Mouse (Mus musculus): ENCODE results near the gene Slc22a19. TPM values are rescaled to one million over a fixed set of nuclear protein-coding genes. Genes with fewer than 3 reads are reported as not detected.
"Not testable (repeated sequence)": the region's sequence is repeated elsewhere in the genome, so short reads cannot be mapped to it uniquely, and the experiment has no call there.

Gene Slc22a19
- not detected in 2 replicates for polyA plus RNA-seq (2014; fragmentation: Nextera tagmentation; extraction: Ambion mirVana)

DNA sequence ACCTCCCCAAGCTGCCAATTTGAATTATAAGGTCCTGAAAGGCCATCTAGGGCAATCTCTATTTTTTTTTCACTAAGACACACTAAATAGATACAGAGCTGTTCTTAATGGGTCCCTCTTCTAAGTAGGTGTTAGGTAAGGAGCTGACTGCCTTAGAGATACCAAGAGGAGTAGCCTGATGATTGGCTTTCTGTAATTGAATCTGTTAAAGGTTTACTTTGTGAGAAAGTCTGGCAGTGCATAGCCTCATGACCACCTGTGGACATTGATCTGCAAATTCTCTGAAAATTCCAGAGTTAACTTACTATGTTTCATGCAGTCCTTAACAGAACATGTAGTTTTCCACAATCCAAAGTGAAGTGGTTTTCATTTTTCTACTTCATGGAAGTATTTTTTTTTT, at the start of gene Slc22a19:
Gene Slc22a19, minus strand, starts transcription at position 163 of the 400 bp plus-strand sequence.
- H3K4me1 ChIP-seq (ENCODE audit: control insufficient read depth, insufficient read depth, low read length) = no peaks in the 10 kb centered on the region
- ATAC-seq (replicated peaks; ENCODE audit: insufficient number of reproducible peaks, low FRiP score, low TSS enrichment) = no peak
- no peaks in the 10 kb centered on the region for H3K9me3 ChIP-seq (replicated peaks; ENCODE audit: control insufficient read depth, low read length)

DNA sequence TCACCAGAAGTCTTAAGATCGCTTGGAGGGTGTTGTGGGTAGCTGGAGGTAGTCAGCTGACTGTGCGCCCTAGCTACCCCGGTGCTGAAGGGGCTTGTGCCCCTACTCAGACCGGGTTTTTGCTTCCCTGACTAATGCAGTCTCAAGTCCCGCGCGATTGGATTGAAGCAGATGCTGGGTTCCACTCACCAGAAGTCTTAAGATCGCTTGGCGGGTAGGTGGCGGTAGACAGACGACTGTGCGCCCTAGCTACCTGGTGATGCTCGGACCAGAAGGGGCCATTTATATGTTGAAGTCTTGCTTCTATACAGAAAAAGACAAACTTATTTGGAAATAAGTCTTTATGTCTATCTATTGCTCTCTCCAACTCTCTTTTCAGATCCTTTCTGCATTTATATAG, 42.3 kb upstream of the Slc22a19 start:
- not testable (repeated sequence) for H3K9me3 ChIP-seq (replicated peaks; ENCODE audit: control insufficient read depth, low read length); H3K9ac ChIP-seq (ENCODE audit: low read depth, low read length); H3K4me3 ChIP-seq (ENCODE audit: low read depth, low read length); H3K27ac ChIP-seq (ENCODE audit: low read depth, low read length); H3K4me2 ChIP-seq; H3K27me3 ChIP-seq (ENCODE audit: control insufficient read depth, insufficient read depth, low read length); ATAC-seq (replicated peaks; ENCODE audit: insufficient number of reproducible peaks, low FRiP score, low TSS enrichment); H3K36me3 ChIP-seq (ENCODE audit: control insufficient read depth, insufficient read depth, low read length); H3K4me1 ChIP-seq (ENCODE audit: control insufficient read depth, insufficient read depth, low read length)
- WGBS (ENCODE audit: insufficient replicate concordance) = 64% methylated on average over 13 of the region's 13 CpGs

More for the DNA sequence above, at the start of gene Slc22a19:
- Histone ChIP-seq H3K9ac (ENCODE audit: low read depth, low read length) (no peak within 1 kb of the TSS), H3K4me2 (no peak within 1 kb of the TSS), H3K27ac (ENCODE audit: low read depth, low read length) (no peak within 1 kb of the TSS), H3K4me3 (ENCODE audit: low read depth, low read length) (no peak within 1 kb of the TSS), H3K36me3 (ENCODE audit: control insufficient read depth, insufficient read depth, low read length) (no peaks in the 10 kb centered on the region), H3K27me3 (ENCODE audit: control insufficient read depth, insufficient read depth, low read length) (no peaks in the 10 kb centered on the region)

DNA sequence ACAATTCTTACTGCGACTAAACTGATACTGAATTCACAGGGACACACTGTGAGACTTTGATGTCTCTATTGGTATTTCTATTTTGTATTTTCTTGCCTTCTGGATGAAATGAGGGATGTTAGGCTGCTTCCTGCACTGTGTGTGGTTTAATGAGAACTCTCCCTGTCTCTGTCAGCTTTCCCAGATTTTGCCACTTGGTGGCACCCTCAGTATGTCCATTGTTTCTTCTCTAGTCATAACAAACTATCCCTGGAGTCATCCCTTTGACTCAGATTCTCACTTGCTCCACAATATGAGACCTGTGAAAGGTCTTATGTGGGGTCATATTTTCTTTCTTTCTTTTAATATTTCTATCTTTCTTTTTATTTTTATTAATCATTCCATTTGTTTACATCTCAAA, 18.4 kb upstream of the Slc22a19 start:
- 27% methylated on average over 1 of the region's 1 CpGs for WGBS (ENCODE audit: insufficient replicate concordance)
- Histone ChIP-seq H3K9ac (ENCODE audit: low read depth, low read length) (no peak overlapping the region), H3K4me3 (ENCODE audit: low read depth, low read length) (no peak overlapping the region), H3K4me1 (ENCODE audit: control insufficient read depth, insufficient read depth, low read length) (no peaks in the 10 kb centered on the region), H3K9me3 (replicated peaks; ENCODE audit: control insufficient read depth, low read length) (no peaks in the 10 kb centered on the region), H3K27ac (ENCODE audit: low read depth, low read length) (no peak overlapping the region), H3K4me2 (no peak overlapping the region), H3K36me3 (ENCODE audit: control insufficient read depth, insufficient read depth, low read length) (no peaks in the 10 kb centered on the region), H3K27me3 (ENCODE audit: control insufficient read depth, insufficient read depth, low read length) (no peaks in the 10 kb centered on the region)
- no peak for ATAC-seq (replicated peaks; ENCODE audit: insufficient number of reproducible peaks, low FRiP score, low TSS enrichment)

DNA sequence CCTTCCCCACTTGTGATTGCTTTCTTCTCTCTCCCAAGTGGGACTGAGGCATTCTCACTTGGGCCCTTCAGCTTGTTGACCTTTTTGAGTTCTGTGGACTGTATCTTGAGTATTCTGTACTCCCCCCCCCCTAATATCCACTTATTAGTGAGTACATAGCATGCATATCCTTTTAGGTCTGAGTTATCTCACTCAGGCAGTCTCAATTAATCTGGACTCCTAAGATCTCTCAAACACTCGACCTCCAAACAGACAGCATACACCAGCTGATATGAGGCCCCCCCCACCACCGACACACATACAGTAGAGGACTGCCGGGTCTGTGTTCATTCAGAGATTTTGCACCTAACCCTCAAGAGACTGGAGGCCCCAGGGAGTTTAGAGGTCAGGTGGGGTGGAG, 18.0 kb downstream of the Slc22a19 start:
- WGBS (ENCODE audit: insufficient replicate concordance) = 53% methylated on average over 3 of the region's 3 CpGs
- not testable (repeated sequence) for H3K27me3 ChIP-seq (ENCODE audit: control insufficient read depth, insufficient read depth, low read length); H3K9me3 ChIP-seq (replicated peaks; ENCODE audit: control insufficient read depth, low read length); H3K4me1 ChIP-seq (ENCODE audit: control insufficient read depth, insufficient read depth, low read length); H3K4me3 ChIP-seq (ENCODE audit: low read depth, low read length); H3K4me2 ChIP-seq; H3K27ac ChIP-seq (ENCODE audit: low read depth, low read length); ATAC-seq (replicated peaks; ENCODE audit: insufficient number of reproducible peaks, low FRiP score, low TSS enrichment); H3K36me3 ChIP-seq (ENCODE audit: control insufficient read depth, insufficient read depth, low read length); H3K9ac ChIP-seq (ENCODE audit: low read depth, low read length)

DNA sequence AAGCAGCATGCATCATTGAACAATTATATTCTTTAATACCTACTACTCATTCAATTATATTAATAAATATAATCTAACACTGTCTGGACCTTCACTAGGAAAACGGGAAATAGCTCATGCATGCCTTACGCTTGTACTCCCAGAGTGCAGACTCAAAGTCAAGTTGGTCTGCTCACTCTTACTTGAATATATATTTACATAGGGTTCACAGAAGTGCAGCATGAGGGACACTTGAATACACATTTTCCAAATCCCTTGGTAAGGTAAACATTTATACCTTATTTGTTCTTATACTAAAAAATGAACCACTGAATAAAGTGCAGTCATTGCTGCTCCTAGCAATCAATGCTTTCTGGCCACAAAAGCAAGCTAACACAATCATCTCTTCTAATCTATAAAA, 19.9 kb downstream of the Slc22a19 start:
- WGBS (ENCODE audit: insufficient replicate concordance) = 78% methylated on average over 2 of the region's 2 CpGs
- H3K27me3 ChIP-seq (ENCODE audit: control insufficient read depth, insufficient read depth, low read length) = no peaks in the 10 kb centered on the region
- H3K4me1 ChIP-seq (ENCODE audit: control insufficient read depth, insufficient read depth, low read length) = no peaks in the 10 kb centered on the region
- H3K4me2 ChIP-seq = no peak overlapping the region
- H3K9me3 ChIP-seq (replicated peaks; ENCODE audit: control insufficient read depth, low read length) = no peaks in the 10 kb centered on the region
- no peak for ATAC-seq (replicated peaks; ENCODE audit: insufficient number of reproducible peaks, low FRiP score, low TSS enrichment)
- H3K36me3 ChIP-seq (ENCODE audit: control insufficient read depth, insufficient read depth, low read length) = no peaks in the 10 kb centered on the region
- no peak overlapping the region for H3K27ac ChIP-seq (ENCODE audit: low read depth, low read length)
- no peak overlapping the region for H3K9ac ChIP-seq (ENCODE audit: low read depth, low read length)
- no peak overlapping the region for H3K4me3 ChIP-seq (ENCODE audit: low read depth, low read length)

DNA sequence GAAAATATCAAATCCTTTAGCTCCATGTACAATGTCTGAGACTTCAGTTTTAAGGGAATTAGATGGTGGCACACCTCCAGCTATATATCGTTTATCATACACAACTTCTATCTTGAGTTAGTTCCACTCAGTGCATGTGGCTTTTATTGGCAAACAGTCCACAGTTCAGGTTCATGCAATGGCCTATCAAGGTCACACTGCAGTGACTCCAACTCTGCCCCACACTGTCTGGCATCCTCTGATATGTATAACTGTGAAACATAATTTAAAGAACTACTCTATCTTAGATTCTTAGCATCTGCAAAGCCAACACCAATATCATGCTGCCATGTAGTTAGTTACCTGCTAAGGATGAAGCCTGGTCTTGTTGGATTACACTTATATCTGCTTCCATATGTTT, 23.1 kb downstream of the Slc22a19 start:
- no peak overlapping the region for H3K9ac ChIP-seq (ENCODE audit: low read depth, low read length)
- H3K36me3 ChIP-seq (ENCODE audit: control insufficient read depth, insufficient read depth, low read length) = no peaks in the 10 kb centered on the region
- no peak overlapping the region for H3K4me3 ChIP-seq (ENCODE audit: low read depth, low read length)
- WGBS (ENCODE audit: insufficient replicate concordance) = 63% methylated on average over 1 of the region's 1 CpGs
- no peak overlapping the region for H3K27ac ChIP-seq (ENCODE audit: low read depth, low read length)
- H3K9me3 ChIP-seq (replicated peaks; ENCODE audit: control insufficient read depth, low read length) = no peaks in the 10 kb centered on the region
- ATAC-seq (replicated peaks; ENCODE audit: insufficient number of reproducible peaks, low FRiP score, low TSS enrichment) = no peak
- H3K4me1 ChIP-seq (ENCODE audit: control insufficient read depth, insufficient read depth, low read length) = no peaks in the 10 kb centered on the region
- H3K4me2 ChIP-seq = no peak overlapping the region
- H3K27me3 ChIP-seq (ENCODE audit: control insufficient read depth, insufficient read depth, low read length) = no peaks in the 10 kb centered on the region

DNA sequence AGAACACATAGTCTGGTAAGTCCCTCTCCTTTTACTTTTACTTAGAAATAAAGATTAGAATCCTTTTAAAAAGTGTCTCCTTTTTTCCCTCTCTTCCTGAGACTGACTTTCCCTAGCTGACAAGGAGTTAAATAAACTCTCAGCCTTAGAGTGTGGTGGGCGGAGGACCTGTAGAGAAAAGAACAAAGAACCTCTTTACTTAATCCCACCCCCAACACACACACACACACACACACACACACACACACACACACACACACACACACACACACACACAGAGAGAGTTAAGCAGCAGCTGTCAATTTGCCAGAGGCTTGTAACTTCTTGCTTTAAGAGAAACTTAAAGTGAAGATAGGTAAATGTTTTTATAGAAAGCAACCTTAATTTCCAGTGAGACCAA, 39.1 kb downstream of the Slc22a19 start:
- 31% methylated on average over 1 of the region's 1 CpGs for WGBS (ENCODE audit: insufficient replicate concordance)
- Histone ChIP-seq H3K9ac (ENCODE audit: low read depth, low read length) (no peak overlapping the region), H3K4me3 (ENCODE audit: low read depth, low read length) (no peak overlapping the region), H3K4me1 (ENCODE audit: control insufficient read depth, insufficient read depth, low read length) (no peaks in the 10 kb centered on the region), H3K36me3 (ENCODE audit: control insufficient read depth, insufficient read depth, low read length) (no peaks in the 10 kb centered on the region), H3K27me3 (ENCODE audit: control insufficient read depth, insufficient read depth, low read length) (no peaks in the 10 kb centered on the region), H3K27ac (ENCODE audit: low read depth, low read length) (no peak overlapping the region), H3K9me3 (replicated peaks; ENCODE audit: control insufficient read depth, low read length) (no peaks in the 10 kb centered on the region), H3K4me2 (no peak overlapping the region)
- ATAC-seq (replicated peaks; ENCODE audit: insufficient number of reproducible peaks, low FRiP score, low TSS enrichment) = no peak

DNA sequence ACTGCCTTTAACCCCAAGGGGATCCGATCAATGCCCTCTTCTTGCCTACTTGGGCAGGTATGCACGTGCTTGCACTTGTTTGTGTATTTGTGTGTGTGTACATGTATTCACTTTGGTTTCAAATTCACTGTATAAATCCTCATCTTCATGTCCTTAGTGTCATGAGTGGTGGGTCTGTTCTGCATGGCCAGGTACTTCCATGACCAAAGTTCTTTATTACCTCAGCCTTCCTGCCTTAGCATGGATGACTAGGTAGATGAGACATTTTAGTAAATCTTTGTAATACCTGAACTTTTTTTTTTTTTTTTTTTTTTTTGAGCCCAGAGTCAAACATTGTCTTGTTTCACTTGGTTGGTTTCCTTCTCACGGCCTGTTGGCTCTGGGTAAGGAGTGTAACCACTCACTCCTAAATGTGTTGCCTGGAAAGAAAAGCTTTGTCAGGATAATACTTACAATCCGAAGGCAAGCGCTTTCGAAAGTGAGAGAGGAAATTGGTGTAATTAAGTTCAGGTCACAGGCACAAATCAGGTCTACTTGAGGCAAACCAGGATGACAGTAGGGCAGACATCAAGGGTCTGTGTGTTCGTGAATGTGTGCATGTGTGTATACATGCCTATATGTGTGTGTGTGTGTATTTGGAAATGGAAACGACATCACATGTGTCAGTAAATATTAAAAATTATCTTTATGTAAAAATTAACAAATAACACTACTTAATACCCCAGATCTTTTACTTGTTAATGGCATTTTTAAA, 62.0 kb downstream of the Slc22a19 start:
- no peaks in the 10 kb centered on the region for H3K9me3 ChIP-seq (replicated peaks; ENCODE audit: control insufficient read depth, low read length)
- no peak overlapping the region for H3K27ac ChIP-seq (ENCODE audit: low read depth, low read length)
- no peak for ATAC-seq (replicated peaks; ENCODE audit: insufficient number of reproducible peaks, low FRiP score, low TSS enrichment)
- H3K27me3 ChIP-seq (ENCODE audit: control insufficient read depth, insufficient read depth, low read length) = no peaks in the 10 kb centered on the region
- H3K4me1 ChIP-seq (ENCODE audit: control insufficient read depth, insufficient read depth, low read length) = no peaks in the 10 kb centered on the region
- H3K36me3 ChIP-seq (ENCODE audit: control insufficient read depth, insufficient read depth, low read length) = no peaks in the 10 kb centered on the region
- no peak overlapping the region for H3K4me2 ChIP-seq
- WGBS (ENCODE audit: insufficient replicate concordance) = 77% methylated on average over 8 of the region's 8 CpGs
- H3K4me3 ChIP-seq (ENCODE audit: low read depth, low read length) = no peak overlapping the region
- H3K9ac ChIP-seq (ENCODE audit: low read depth, low read length) = no peak overlapping the region

DNA sequence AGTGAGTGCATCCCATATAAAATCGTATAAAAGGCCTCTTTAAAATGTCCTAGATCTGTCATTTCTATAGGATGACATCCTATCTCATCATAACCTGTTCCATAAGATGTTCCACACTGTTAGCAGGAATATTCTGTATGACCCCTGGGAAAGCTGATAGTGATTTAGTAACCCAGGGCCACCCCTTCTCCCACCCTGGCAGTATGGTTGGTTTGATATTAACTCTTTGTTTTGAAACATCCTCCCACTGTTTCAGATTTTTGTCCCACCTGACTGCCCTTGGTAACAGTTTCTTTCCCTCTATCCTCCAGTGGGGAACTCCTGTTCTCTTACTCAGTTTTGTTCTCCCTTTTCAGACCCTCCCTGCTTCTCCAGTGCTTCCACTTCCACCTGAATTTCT, 77.3 kb downstream of the Slc22a19 start:
- WGBS (ENCODE audit: insufficient replicate concordance) = 67% methylated on average over 1 of the region's 1 CpGs
- no peak overlapping the region for H3K27ac ChIP-seq (ENCODE audit: low read depth, low read length)
- H3K4me1 ChIP-seq (ENCODE audit: control insufficient read depth, insufficient read depth, low read length) = no peaks in the 10 kb centered on the region
- no peak overlapping the region for H3K4me2 ChIP-seq
- no peak for ATAC-seq (replicated peaks; ENCODE audit: insufficient number of reproducible peaks, low FRiP score, low TSS enrichment)
- H3K9ac ChIP-seq (ENCODE audit: low read depth, low read length) = no peak overlapping the region
- no peaks in the 10 kb centered on the region for H3K27me3 ChIP-seq (ENCODE audit: control insufficient read depth, insufficient read depth, low read length)
- no peaks in the 10 kb centered on the region for H3K36me3 ChIP-seq (ENCODE audit: control insufficient read depth, insufficient read depth, low read length)
- H3K9me3 ChIP-seq (replicated peaks; ENCODE audit: control insufficient read depth, low read length) = no peaks in the 10 kb centered on the region
- no peak overlapping the region for H3K4me3 ChIP-seq (ENCODE audit: low read depth, low read length)
